Mouse (Mus musculus) MEL (cell line): Measurements from ENCODE around the gene Kdm4a.
A peak's percentile ranks its signal among the peaks of the same experiment; 100 is the strongest.

Experiments used
- BHLHE40 ChIP-seq: IDR thresholded peaks from 2 replicates; pipeline ENCODE4 v1.6.1; 2012; ENCODE audit warnings: low read depth, mild to moderate bottlenecking, inconsistent platforms, low read length, improper control_type of control experiment, borderline replicate concordance
- CHD1 ChIP-seq: IDR thresholded peaks from 2 replicates; pipeline ENCODE4 v1.6.1; 2012; ENCODE audit warnings: low read depth, mild to moderate bottlenecking, inconsistent platforms, low read length, improper control_type of control experiment
- CHD2 ChIP-seq: IDR thresholded peaks from 2 replicates; pipeline ENCODE4 v1.6.1; 2011; ENCODE audit warnings: low read length, improper control_type of control experiment
- CTCF ChIP-seq, 3 experiments: IDR thresholded peaks in 2 of 3; conservative IDR thresholded peaks in 1 of 3; 2 replicates each; pipeline ENCODE4 v1.5.1; 2011 to 2012; ENCODE audit warnings: low read length in 3 of 3, low read depth in 2 of 3, mild to moderate bottlenecking in 2 of 3, improper control_type of control experiment in 1 of 3, inconsistent platforms in 1 of 3, mixed read lengths in 1 of 3, moderate library complexity in 1 of 3; ENCODE audit not compliant: control insufficient read depth in 1 of 3, insufficient read depth in 1 of 3, poor library complexity in 1 of 3, severe bottlenecking in 1 of 3
- E2F4 ChIP-seq: IDR thresholded peaks from 2 replicates; pipeline ENCODE4 v1.6.1; 2011; ENCODE audit warnings: low read depth, low read length, improper control_type of control experiment, borderline replicate concordance
- ELF1 ChIP-seq: IDR thresholded peaks from 2 replicates; pipeline ENCODE4 v1.6.1; 2014; ENCODE audit warnings: low read depth, mild to moderate bottlenecking, inconsistent platforms, low read length, improper control_type of control experiment, moderate library complexity
- GABPA ChIP-seq: IDR thresholded peaks from 2 replicates; pipeline ENCODE4 v1.6.1; 2012; ENCODE audit warnings: low read depth, mild to moderate bottlenecking, inconsistent platforms, low read length, improper control_type of control experiment, moderate library complexity
- MAX ChIP-seq: IDR thresholded peaks from 2 replicates; pipeline ENCODE4 v1.6.1; 2011; ENCODE audit warnings: low read length, improper control_type of control experiment
- MEF2A ChIP-seq: IDR thresholded peaks from 2 replicates; pipeline ENCODE4 v1.6.1; 2014; ENCODE audit warnings: low read depth, mild to moderate bottlenecking, inconsistent platforms, low read length, improper control_type of control experiment; ENCODE audit not compliant: poor library complexity, insufficient replicate concordance, severe bottlenecking; ENCODE audit errors: extremely low read depth
- NELFE ChIP-seq: IDR thresholded peaks from 2 replicates; pipeline ENCODE4 v1.6.1; 2011; ENCODE audit warnings: low read depth, low read length, improper control_type of control experiment
- POLR2A ChIP-seq, 2 experiments: IDR thresholded peaks; 2 replicates each; pipeline ENCODE4 v1.6.1; 2011 to 2012; ENCODE audit warnings: low read length in 2 of 2, mild to moderate bottlenecking in 2 of 2, control low read depth in 1 of 2, improper control_type of control experiment in 1 of 2, low read depth in 1 of 2, moderate library complexity in 1 of 2; ENCODE audit not compliant: control insufficient read depth in 1 of 2, insufficient read depth in 1 of 2, poor library complexity in 1 of 2
- TAL1 ChIP-seq: IDR thresholded peaks from 2 replicates; pipeline ENCODE4 v1.6.1; 2012; ENCODE audit warnings: mild to moderate bottlenecking, inconsistent platforms, low read length, moderate library complexity, mixed read lengths
- TBP ChIP-seq: IDR thresholded peaks from 2 replicates; pipeline ENCODE4 v1.8.0; 2011; ENCODE audit warnings: low read depth, low read length, improper control_type of control experiment
- USF1 ChIP-seq: IDR thresholded peaks from 2 replicates; pipeline ENCODE4 v1.6.1; 2014; ENCODE audit warnings: low read depth, mild to moderate bottlenecking, inconsistent platforms, low read length, improper control_type of control experiment, moderate library complexity

DNA sequence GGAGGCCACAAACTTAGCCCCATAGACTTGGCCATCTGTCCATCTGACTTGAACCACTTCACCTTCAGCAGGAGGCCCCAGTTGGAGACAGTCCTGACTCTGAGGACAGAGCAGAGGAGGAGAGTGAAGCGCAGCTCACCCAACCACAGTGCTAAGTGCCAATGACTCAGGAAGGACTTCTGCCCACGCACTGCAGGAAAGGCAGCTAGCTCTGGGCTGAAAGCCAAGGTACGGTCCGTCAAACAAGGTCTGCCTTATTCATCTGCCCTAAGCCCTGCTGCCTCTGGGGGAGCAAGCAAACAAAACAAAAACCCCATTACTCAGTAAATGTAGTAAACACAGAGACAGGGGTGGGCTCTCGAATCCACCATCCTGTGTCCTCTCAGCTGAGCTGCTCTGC lies 41.0 kb downstream of the Kdm4a start:
- no peak for TF ChIP-seq CHD1
- TF ChIP-seq USF1 = no peak
- TF ChIP-seq E2F4 = no peak
- TF ChIP-seq CTCF (IDR thresholded peaks at IDR 0.05 in 2 of 3, conservative IDR thresholded peaks at IDR 0.05 in 1 of 3; ENCODE audit: control insufficient read depth in 1 of 3, insufficient read depth in 1 of 3, low read depth in 2 of 3, low read length in 3 of 3, poor library complexity in 1 of 3, severe bottlenecking in 1 of 3) = no peak
- TF ChIP-seq POLR2A (IDR thresholded peaks at IDR 0.05; ENCODE audit: control insufficient read depth in 1 of 2, insufficient read depth in 1 of 2, low read depth in 1 of 2, low read length in 2 of 2, poor library complexity in 1 of 2) = no peak
- TF ChIP-seq NELFE = no peak
- no peak for TF ChIP-seq TAL1
- TF ChIP-seq GABPA = no peak
- no peak for TF ChIP-seq CHD2
- no peak for TF ChIP-seq ELF1
- TF ChIP-seq BHLHE40 = no peak
- 0 out of 2 replicates have a peak, but pooled peaks have one; percentile 48 for TF ChIP-seq TBP
- TF ChIP-seq MEF2A = no peak
- TF ChIP-seq MAX = peak; percentile 17; the same call in 1 of the 2 replicates
